Mouse (Mus musculus) kidney, adult 11 months (tissue): Measurements from ENCODE around the gene Myof.

Experiments used
- DNase-seq: peaks from one replicate; pipeline ENCODE4 v3.0.0; 2022

Gene Myof

GRCm38 (mm10) chr19:37858406-37859081 lies 184.8 kb downstream of the Myof start:
- DNase-seq: no peak

DNA sequence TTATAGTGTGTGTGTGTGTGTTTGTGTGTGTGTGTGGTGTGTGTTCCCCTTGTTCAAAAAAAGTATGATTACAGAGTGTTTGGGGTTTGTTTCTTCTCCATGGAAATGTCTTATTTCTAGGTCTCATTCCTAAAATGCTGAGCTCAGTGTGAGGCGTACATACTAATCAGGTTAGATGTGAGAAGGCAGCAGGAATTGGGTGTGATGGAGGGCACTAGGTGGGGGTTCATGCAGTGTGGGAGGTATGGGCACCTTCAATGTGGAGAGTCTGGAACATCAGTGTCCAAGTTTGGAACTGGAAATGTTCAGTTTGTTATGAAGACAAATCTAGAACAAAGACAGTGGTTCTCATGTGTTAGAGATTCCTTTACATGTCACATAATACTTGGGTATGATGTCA lies 191.3 kb downstream of the Myof start:
- no peak for DNase-seq

GRCm38 (mm10) chr19:37851590-37852038 lies 191.8 kb downstream of the Myof start:
- DNase-seq: no peak
